Mouse (Mus musculus): ENCODE measurements at regions not wholly inside any gene's neighbourhood (a gene's known extent, or its start where the extent isn't known, plus 50 kb on each side); places are given as distances from the start of the nearest gene placed in this dataset.

GRCm38 (mm10) chr2:94772801-94773200 lies 334.9 kb upstream of the Api5 start:
- Histone ChIP-seq H3K27ac (ENCODE audit: low read length) (no peak overlapping the region), H3K36me3 (ENCODE audit: insufficient read depth, low read length) (no peaks in the 10 kb centered on the region), H3K9me3 (ENCODE audit: low read length) (no peaks in the 10 kb centered on the region), H3K4me3 (ENCODE audit: low read depth, low read length) (no peak overlapping the region), H3K27me3 (replicated peaks; ENCODE audit: insufficient read depth, low read length) (no peaks in the 10 kb centered on the region), H3K4me1 (ENCODE audit: insufficient read depth, low read depth, low read length) (no peaks in the 10 kb centered on the region), H3K9ac (replicated peaks; ENCODE audit: low read depth) (no peak overlapping the region), H3K4me2 (replicated peaks; ENCODE audit: low read depth, low read length) (no peak overlapping the region)
- TF ChIP-seq CTCF (IDR thresholded peaks at IDR 0.05) (no peak), EP300 (IDR thresholded peaks at IDR 0.05) (no peak)
- DNase-seq (ENCODE audit: low spot score) (no peak), ATAC-seq (no peak)
- 53% methylated on average over 3 of the region's 3 CpGs for WGBS

- DNase-seq (ENCODE audit: low spot score) (no peak), ATAC-seq (no peak)
- no peak overlapping the region for H3K9ac ChIP-seq (replicated peaks; ENCODE audit: low read depth)
- H3K4me1 ChIP-seq (ENCODE audit: insufficient read depth, low read depth, low read length) = no peaks in the 10 kb centered on the region
- no peak overlapping the region for H3K4me2 ChIP-seq (replicated peaks; ENCODE audit: low read depth, low read length)
- H3K4me3 ChIP-seq (ENCODE audit: low read depth, low read length) = no peak overlapping the region
- no peak for TF ChIP-seq CTCF (IDR thresholded peaks at IDR 0.05)
- TF ChIP-seq EP300 (IDR thresholded peaks at IDR 0.05) = no peak
- H3K27ac ChIP-seq (ENCODE audit: low read length) = no peak overlapping the region
- H3K27me3 ChIP-seq (replicated peaks; ENCODE audit: insufficient read depth, low read length) = no peaks in the 10 kb centered on the region
- no peaks in the 10 kb centered on the region for H3K9me3 ChIP-seq (ENCODE audit: low read length)
- H3K36me3 ChIP-seq (ENCODE audit: insufficient read depth, low read length) = no peaks in the 10 kb centered on the region
- WGBS = 26% methylated on average over 4 of the region's 4 CpGs
These were observed 334.3 kb upstream of the Api5 start for GRCm38 (mm10) chr2:94772268-94772667.

GRCm38 (mm10) chr2:94766524-94766923 lies 328.6 kb upstream of the Api5 start:
- H3K4me1 ChIP-seq (ENCODE audit: insufficient read depth, low read depth, low read length) = no peaks in the 10 kb centered on the region
- WGBS = 92% methylated on average over 2 of the region's 2 CpGs
- DNase-seq (ENCODE audit: low spot score) = no peak

GRCm38 (mm10) chr2:94764852-94765435 lies 327.0 kb upstream of the Api5 start:
- 35% methylated on average over 8 of the region's 8 CpGs for WGBS
- DNase-seq (ENCODE audit: low spot score) = no peak
- no peak overlapping the region for H3K4me2 ChIP-seq (replicated peaks; ENCODE audit: low read depth, low read length)

More at GRCm38 (mm10) chr2:94766524-94766923, 328.6 kb upstream of the Api5 start:
- Histone ChIP-seq H3K27ac (ENCODE audit: low read length) (no peak overlapping the region), H3K9me3 (ENCODE audit: low read length) (no peaks in the 10 kb centered on the region), H3K4me2 (replicated peaks; ENCODE audit: low read depth, low read length) (no peak overlapping the region), H3K9ac (replicated peaks; ENCODE audit: low read depth) (no peak overlapping the region), H3K27me3 (replicated peaks; ENCODE audit: insufficient read depth, low read length) (no peaks in the 10 kb centered on the region), H3K4me3 (ENCODE audit: low read depth, low read length) (no peak overlapping the region), H3K36me3 (ENCODE audit: insufficient read depth, low read length) (no peaks in the 10 kb centered on the region)
- TF ChIP-seq EP300 (IDR thresholded peaks at IDR 0.05) (no peak), CTCF (IDR thresholded peaks at IDR 0.05) (peak; percentile 16; the same call in 1 of the 2 replicates)
- no peak for ATAC-seq

GRCm38 (mm10) chr2:94764451-94764850 lies 326.5 kb upstream of the Api5 start:
- Histone ChIP-seq H3K27me3 (replicated peaks; ENCODE audit: insufficient read depth, low read length) (no peaks in the 10 kb centered on the region), H3K36me3 (ENCODE audit: insufficient read depth, low read length) (no peaks in the 10 kb centered on the region), H3K9ac (replicated peaks; ENCODE audit: low read depth) (no peak overlapping the region), H3K4me3 (ENCODE audit: low read depth, low read length) (no peak overlapping the region), H3K9me3 (ENCODE audit: low read length) (no peaks in the 10 kb centered on the region), H3K27ac (ENCODE audit: low read length) (no peak overlapping the region), H3K4me1 (ENCODE audit: insufficient read depth, low read depth, low read length) (no peaks in the 10 kb centered on the region), H3K4me2 (replicated peaks; ENCODE audit: low read depth, low read length) (no peak overlapping the region)
- no peak for TF ChIP-seq EP300 (IDR thresholded peaks at IDR 0.05)
- TF ChIP-seq CTCF (IDR thresholded peaks at IDR 0.05) = 0 out of 2 replicates have a peak, but pooled peaks have one; percentile 3
- WGBS = 15% methylated on average over 3 of the region's 3 CpGs
- DNase-seq (ENCODE audit: low spot score) (no peak), ATAC-seq (no peak)

More at GRCm38 (mm10) chr2:94764852-94765435, 327.0 kb upstream of the Api5 start:
- Histone ChIP-seq H3K4me3 (ENCODE audit: low read depth, low read length) (no peak overlapping the region), H3K4me1 (ENCODE audit: insufficient read depth, low read depth, low read length) (no peaks in the 10 kb centered on the region), H3K36me3 (ENCODE audit: insufficient read depth, low read length) (no peaks in the 10 kb centered on the region), H3K27ac (ENCODE audit: low read length) (no peak overlapping the region), H3K9me3 (ENCODE audit: low read length) (no peaks in the 10 kb centered on the region), H3K27me3 (replicated peaks; ENCODE audit: insufficient read depth, low read length) (no peaks in the 10 kb centered on the region), H3K9ac (replicated peaks; ENCODE audit: low read depth) (no peak overlapping the region)
- TF ChIP-seq CTCF (IDR thresholded peaks at IDR 0.05) (no peak), EP300 (IDR thresholded peaks at IDR 0.05) (no peak)
- ATAC-seq = no peak

DNA sequence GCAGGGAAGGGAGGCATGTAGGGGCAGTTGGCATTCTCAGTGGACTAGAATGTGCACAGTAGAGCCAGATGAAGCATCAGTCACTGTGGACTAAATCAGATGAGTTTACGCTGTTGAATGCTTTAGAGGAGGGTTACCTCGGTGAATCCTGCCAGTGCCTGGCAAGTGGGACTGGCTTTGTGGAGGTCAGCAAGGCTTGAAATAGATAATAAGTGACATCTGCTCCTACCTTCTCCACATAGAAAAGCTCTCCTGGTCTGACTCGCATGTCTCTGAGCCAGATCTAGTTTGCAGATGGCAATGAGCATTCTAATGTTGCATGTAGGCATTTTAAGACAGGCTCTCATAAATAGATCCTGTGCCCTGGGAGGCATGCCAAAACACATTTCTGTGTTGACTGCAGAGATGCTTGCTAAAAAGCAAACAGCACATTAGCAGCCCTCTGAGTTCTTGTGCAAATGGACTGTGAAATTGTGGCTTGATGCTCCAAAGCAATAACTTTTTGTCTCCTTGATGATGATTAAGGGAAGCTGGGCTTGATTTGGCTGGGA lies 310.3 kb upstream of the Api5 start:
- H3K4me2 ChIP-seq (replicated peaks; ENCODE audit: low read depth, low read length) = no peak overlapping the region
- DNase-seq (ENCODE audit: low spot score) (no peak), ATAC-seq (no peak)
- no peak overlapping the region for H3K27ac ChIP-seq (ENCODE audit: low read length)
- no peaks in the 10 kb centered on the region for H3K9me3 ChIP-seq (ENCODE audit: low read length)
- H3K9ac ChIP-seq (replicated peaks; ENCODE audit: low read depth) = no peak overlapping the region
- H3K4me3 ChIP-seq (ENCODE audit: low read depth, low read length) = no peak overlapping the region
- H3K36me3 ChIP-seq (ENCODE audit: insufficient read depth, low read length) = no peaks in the 10 kb centered on the region
- no peak for TF ChIP-seq EP300 (IDR thresholded peaks at IDR 0.05)
- no peak for TF ChIP-seq CTCF (IDR thresholded peaks at IDR 0.05)
- WGBS = 72% methylated on average over 3 of the region's 3 CpGs
- no peaks in the 10 kb centered on the region for H3K4me1 ChIP-seq (ENCODE audit: insufficient read depth, low read depth, low read length)
- H3K27me3 ChIP-seq (replicated peaks; ENCODE audit: insufficient read depth, low read length) = no peaks in the 10 kb centered on the region

Measured in lung, postnatal 0 days (tissue).